Mouse (Mus musculus) adrenal gland, adult 18-20 months (tissue): ENCODE results near the gene Atxn1. TPM values are rescaled to one million over a fixed set of nuclear protein-coding genes. Genes with fewer than 3 reads are reported as not detected.

Source experiments
- DNase-seq, 2 experiments: peaks; one replicate each; pipeline ENCODE4 v3.0.0; 2021 to 2022; ENCODE audit warnings: low spot score in 2 of 2
- total RNA-seq, 2 experiments: library from RNA; stranded (reverse); gene quantifications; 1 replicate in 1 of 2; 2 replicates in 1 of 2; pipeline ENCODE4 v1.2.3; 2021

The Atxn1 gene
- total RNA-seq, 2 experiments from 2014 or later: 27.4 to 30.4 TPM

GRCm38 (mm10) chr13:45736241-45736640 lies 228.6 kb downstream of the Atxn1 start:
- no peak for DNase-seq

DNA sequence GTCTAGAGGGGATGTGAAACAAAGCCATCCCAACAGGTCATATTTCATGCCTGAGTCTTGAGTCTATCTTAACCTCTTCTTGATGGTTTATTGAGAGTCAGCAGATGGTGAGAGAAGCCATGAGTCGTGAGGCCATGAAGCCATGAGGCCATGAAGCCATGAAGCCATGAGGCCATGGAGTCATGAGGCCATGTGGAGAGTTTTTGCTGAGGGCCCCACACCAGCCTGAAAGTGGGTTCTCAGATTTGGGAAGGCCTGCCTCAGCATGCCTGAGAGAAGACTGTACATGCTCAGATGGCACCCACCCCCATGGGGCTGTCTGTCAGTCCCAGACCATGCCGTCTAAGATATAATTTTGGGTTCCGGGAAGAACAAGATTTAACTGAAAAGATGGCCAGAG lies 229.0 kb downstream of the Atxn1 start:
- no peak for DNase-seq

- DNase-seq: no peak
Observed at GRCm38 (mm10) chr13:45734531-45734930, 230.3 kb downstream of the Atxn1 start.

GRCm38 (mm10) chr13:45732590-45732989 lies 232.2 kb downstream of the Atxn1 start:
- no peak for DNase-seq

- no peak for DNase-seq
Observed at GRCm38 (mm10) chr13:45726917-45727316, 237.9 kb downstream of the Atxn1 start.

GRCm38 (mm10) chr13:45726181-45726580 lies 238.6 kb downstream of the Atxn1 start:
- DNase-seq: no peak

- no peak for DNase-seq
Observed at GRCm38 (mm10) chr13:45724507-45725259, 240.1 kb downstream of the Atxn1 start.

DNA sequence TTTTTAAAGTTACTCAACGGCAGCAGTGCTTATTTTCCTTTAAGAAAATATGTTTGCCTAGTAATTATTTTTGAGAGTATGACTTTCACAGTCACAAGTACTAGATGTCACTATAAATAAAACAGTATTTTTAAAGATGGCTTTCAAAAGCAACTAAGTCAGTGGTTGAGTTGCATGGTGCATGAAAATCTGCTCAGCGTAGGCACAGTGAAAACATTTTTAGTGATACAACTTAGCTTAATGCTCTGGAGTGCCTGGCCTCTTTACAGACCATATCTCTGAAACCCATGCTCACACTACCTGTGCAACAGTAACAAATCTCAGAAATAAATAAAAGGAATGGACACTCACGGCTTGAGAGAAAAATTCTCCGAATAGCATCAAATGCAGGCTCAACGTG lies 241.9 kb downstream of the Atxn1 start:
- DNase-seq: no peak

DNA sequence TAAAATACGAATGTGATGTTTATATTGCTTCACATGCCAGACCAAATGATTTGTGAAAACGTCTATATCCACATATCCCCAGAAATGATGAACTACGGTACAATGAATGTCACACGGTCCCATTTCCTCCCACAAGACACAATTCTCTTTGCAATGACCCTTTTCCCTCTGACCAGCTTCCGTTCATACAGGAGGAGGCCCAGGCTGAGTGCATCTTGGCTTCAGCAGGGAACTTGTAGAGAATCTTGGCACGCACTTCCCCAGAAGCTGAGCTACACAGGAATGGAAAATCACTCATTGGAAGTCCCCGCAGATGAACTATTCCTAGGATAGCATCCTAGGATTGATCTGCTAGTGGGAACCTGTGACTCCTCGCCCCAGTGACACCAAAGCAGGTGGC lies 243.2 kb downstream of the Atxn1 start:
- no peak for DNase-seq

- no peak for DNase-seq
Observed at GRCm38 (mm10) chr13:45718850-45719249, 246.0 kb downstream of the Atxn1 start.

GRCm38 (mm10) chr13:45715583-45716180 lies 249.1 kb downstream of the Atxn1 start:
- DNase-seq: no peak

- no peak for DNase-seq
Observed at GRCm38 (mm10) chr13:45710041-45710440, 254.8 kb downstream of the Atxn1 start.

- DNase-seq: no peak
Observed at GRCm38 (mm10) chr13:45709402-45709801, 255.4 kb downstream of the Atxn1 start.

- DNase-seq: no peak
Observed at GRCm38 (mm10) chr13:45701296-45701790, 263.5 kb downstream of the Atxn1 start.

DNA sequence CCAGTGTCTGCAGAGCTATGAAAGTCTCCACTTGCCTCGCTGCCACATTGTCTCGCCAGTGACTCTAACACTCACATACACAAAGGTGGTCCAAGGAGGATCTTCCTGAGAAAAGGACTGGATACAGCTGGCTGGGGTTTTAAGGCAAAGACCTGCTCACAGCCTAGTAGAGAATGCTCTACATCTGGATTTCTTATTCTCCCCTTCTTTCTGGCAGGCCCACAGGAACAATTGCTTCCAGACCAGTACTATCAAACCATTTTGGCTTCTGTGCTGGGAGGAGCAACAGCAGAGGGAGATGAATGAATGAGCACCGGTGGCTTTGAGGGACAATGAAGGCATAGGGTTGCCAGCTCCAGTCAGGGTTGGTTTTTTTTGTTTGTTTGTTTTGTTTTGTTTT lies 265.8 kb downstream of the Atxn1 start:
- no peak for DNase-seq

- no peak for DNase-seq
Observed at GRCm38 (mm10) chr13:45696009-45696408, 268.8 kb downstream of the Atxn1 start.

GRCm38 (mm10) chr13:45694921-45695437 lies 269.8 kb downstream of the Atxn1 start:
- no peak for DNase-seq

DNA sequence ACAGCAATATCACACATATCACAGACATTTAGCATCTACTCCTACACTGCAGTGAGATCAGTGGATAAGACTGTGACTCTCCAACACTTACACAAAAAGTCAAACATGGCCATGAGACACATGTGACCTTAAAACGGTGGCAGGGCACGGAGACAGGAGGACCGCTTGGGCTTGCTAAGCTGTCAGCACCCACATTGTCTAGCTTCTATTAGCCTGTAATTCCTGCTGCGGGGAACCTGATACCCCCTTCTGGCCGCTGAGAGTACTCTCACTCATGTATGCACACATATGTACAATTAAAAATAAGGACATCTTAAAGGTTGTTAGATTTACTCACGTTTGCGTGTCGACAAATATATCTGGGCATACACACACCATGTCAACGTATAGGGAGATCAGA lies 270.9 kb downstream of the Atxn1 start:
- DNase-seq: no peak

GRCm38 (mm10) chr13:45693534-45693933 lies 271.3 kb downstream of the Atxn1 start:
- DNase-seq: no peak

DNA sequence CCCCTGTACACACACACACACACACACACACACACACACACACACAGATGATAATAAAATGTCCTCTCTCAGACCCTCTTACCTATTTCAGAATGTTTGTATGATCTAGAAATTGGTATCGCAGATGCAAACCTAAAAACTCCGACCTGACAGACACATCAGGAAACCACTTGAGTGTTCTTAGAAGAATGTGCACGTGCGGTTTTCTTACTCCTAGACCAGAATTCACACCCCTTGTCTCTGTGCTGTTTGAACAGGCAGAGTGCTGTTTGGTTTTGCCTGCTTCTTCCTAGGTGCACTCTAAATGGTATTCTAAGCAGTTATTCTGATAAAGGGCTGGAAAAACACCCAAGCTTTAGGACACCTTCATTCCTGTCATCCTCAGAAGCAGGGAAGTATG lies 271.7 kb downstream of the Atxn1 start:
- no peak for DNase-seq

DNA sequence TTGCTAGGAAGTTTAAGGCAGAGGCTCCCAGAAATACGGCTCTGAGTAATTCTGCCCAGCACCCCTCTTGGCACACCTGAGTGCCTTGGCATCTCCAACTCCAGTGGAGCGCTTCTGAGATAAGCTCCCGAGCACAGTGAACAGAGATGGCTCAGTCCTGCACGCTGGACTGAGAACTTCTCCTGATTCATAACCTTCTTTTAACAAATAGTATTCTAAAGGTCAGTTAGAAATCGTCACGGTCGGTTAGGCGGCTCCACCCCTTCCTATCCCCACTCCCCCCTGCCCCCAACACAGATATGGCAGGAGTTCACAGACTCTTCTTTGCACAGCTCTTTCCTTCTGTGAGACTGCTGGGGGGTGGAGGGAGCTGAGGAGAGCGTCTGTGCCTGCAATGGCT lies 272.4 kb downstream of the Atxn1 start:
- DNase-seq: no peak

- DNase-seq: no peak
Observed at GRCm38 (mm10) chr13:45690426-45690825, 274.4 kb downstream of the Atxn1 start.
